Mouse (Mus musculus): ENCODE data around the gene Tbc1d16. TPM values are rescaled to one million over a fixed set of nuclear protein-coding genes. Genes with fewer than 3 reads are reported as not detected.

Gene Tbc1d16
- total RNA-seq, 2 experiments from 2014 or later = 65.1 to 66.4 TPM

GRCm38 (mm10) chr11:119210321-119211100 lies 17.8 kb downstream of the Tbc1d16 start:
- DNase-seq (ENCODE audit: low spot score) = peak; percentile 63
- intact Hi-C loops (cut with DNase I) = no loop called here

GRCm38 (mm10) chr11:119209371-119210025 lies 18.8 kb downstream of the Tbc1d16 start:
- intact Hi-C loops (cut with DNase I) = loop anchor here (2.0 kb wide), 1 partner anchor 39 kb away; no protein-coding TSS in a partner anchor

GRCm38 (mm10) chr11:119208870-119209370 lies 19.4 kb downstream of the Tbc1d16 start:
- intact Hi-C loops (cut with DNase I) = loop anchor here (2.0 kb wide), 1 partner anchor 40 kb away; no protein-coding TSS in a partner anchor
- DNase-seq (ENCODE audit: low spot score) = no peak

More at GRCm38 (mm10) chr11:119209371-119210025, 18.8 kb downstream of the Tbc1d16 start:
- DNase-seq (ENCODE audit: low spot score) = peak; percentile 58

- DNase-seq (ENCODE audit: low spot score) = no peak
- intact Hi-C loops (cut with DNase I) = loop anchor here (2.0 kb wide), 2 partner anchors 27 to 41 kb away; no protein-coding TSS in a partner anchor
These were observed 20.3 kb downstream of the Tbc1d16 start for GRCm38 (mm10) chr11:119207986-119208385.

GRCm38 (mm10) chr11:119206562-119206961 lies 21.7 kb downstream of the Tbc1d16 start:
- DNase-seq (ENCODE audit: low spot score) = no peak
- intact Hi-C loops (cut with DNase I) = loop anchor here (2.0 kb wide), 1 partner anchor 28 kb away; no protein-coding TSS in a partner anchor

- intact Hi-C loops (cut with DNase I) = loop anchor here (2.0 kb wide), 1 partner anchor 29 kb away; no protein-coding TSS in a partner anchor
- DNase-seq (ENCODE audit: low spot score) = no peak
These were observed 22.6 kb downstream of the Tbc1d16 start for GRCm38 (mm10) chr11:119205738-119206137.

- no peak for DNase-seq (ENCODE audit: low spot score)
- intact Hi-C loops (cut with DNase I) = no loop called here
These were observed 24.9 kb downstream of the Tbc1d16 start for GRCm38 (mm10) chr11:119203423-119203822.

GRCm38 (mm10) chr11:119199233-119199601 lies 29.1 kb downstream of the Tbc1d16 start:
- no peak for DNase-seq (ENCODE audit: low spot score)
- intact Hi-C loops (cut with DNase I) = no loop called here

GRCm38 (mm10) chr11:119198564-119199232 lies 29.6 kb downstream of the Tbc1d16 start:
- DNase-seq (ENCODE audit: low spot score) = no peak
- intact Hi-C loops (cut with DNase I) = no loop called here

GRCm38 (mm10) chr11:119197618-119198563 lies 30.4 kb downstream of the Tbc1d16 start:
- DNase-seq (ENCODE audit: low spot score) = no peak
- intact Hi-C loops (cut with DNase I) = no loop called here

GRCm38 (mm10) chr11:119192605-119193004 lies 35.7 kb downstream of the Tbc1d16 start:
- intact Hi-C loops (cut with DNase I) = loop anchor here (5.0 kb wide), 1 partner anchor 140 kb away; no protein-coding TSS in a partner anchor
- no peak for DNase-seq (ENCODE audit: low spot score)

GRCm38 (mm10) chr11:119192176-119192575 lies 36.1 kb downstream of the Tbc1d16 start:
- intact Hi-C loops (cut with DNase I) = loop anchor here (5.0 kb wide), 1 partner anchor 140 kb away; no protein-coding TSS in a partner anchor

GRCm38 (mm10) chr11:119191606-119192081 lies 36.7 kb downstream of the Tbc1d16 start:
- intact Hi-C loops (cut with DNase I) = loop anchor here (2.0 to 5.0 kb wide), 2 partner anchors 139 to 193 kb away; no protein-coding TSS in a partner anchor
- no peak for DNase-seq (ENCODE audit: low spot score)

More at GRCm38 (mm10) chr11:119192176-119192575, 36.1 kb downstream of the Tbc1d16 start:
- no peak for DNase-seq (ENCODE audit: low spot score)

GRCm38 (mm10) chr11:119190498-119190897 lies 37.8 kb downstream of the Tbc1d16 start:
- DNase-seq (ENCODE audit: low spot score) = peak; percentile 52
- intact Hi-C loops (cut with DNase I) = loop anchor here (1.0 to 5.0 kb wide), 3 partner anchors 138 to 192 kb away; no protein-coding TSS in a partner anchor

GRCm38 (mm10) chr11:119189319-119189718 lies 39.0 kb downstream of the Tbc1d16 start:
- intact Hi-C loops (cut with DNase I) = no loop called here

GRCm38 (mm10) chr11:119188389-119188788 lies 39.9 kb downstream of the Tbc1d16 start:
- intact Hi-C loops (cut with DNase I) = no loop called here
- DNase-seq (ENCODE audit: low spot score) = no peak

More at GRCm38 (mm10) chr11:119189319-119189718, 39.0 kb downstream of the Tbc1d16 start:
- no peak for DNase-seq (ENCODE audit: low spot score)

- no peak for DNase-seq (ENCODE audit: low spot score)
- intact Hi-C loops (cut with DNase I) = no loop called here
These were observed 40.5 kb downstream of the Tbc1d16 start for GRCm38 (mm10) chr11:119187800-119188197.

GRCm38 (mm10) chr11:119186989-119187799 lies 41.1 kb downstream of the Tbc1d16 start:
- intact Hi-C loops (cut with DNase I) = no loop called here
- no peak for DNase-seq (ENCODE audit: low spot score)

Measured in heart, postnatal 25 days (tissue).